Mouse (Mus musculus): Measurements from ENCODE around the gene Msh5.
"Not testable (repeated sequence)": the region's sequence is repeated elsewhere in the genome, so short reads cannot be mapped to it uniquely, and the experiment has no call there.

Msh5 gene

GRCm38 (mm10) chr17:35003022-35003838 lies 43.3 kb downstream of the Msh5 start:
- DNase-seq (ENCODE audit: low spot score in 2 of 2): no peak

GRCm38 (mm10) chr17:35002153-35002865 lies 44.2 kb downstream of the Msh5 start:
- no peak for DNase-seq (ENCODE audit: low spot score in 2 of 2)

DNA sequence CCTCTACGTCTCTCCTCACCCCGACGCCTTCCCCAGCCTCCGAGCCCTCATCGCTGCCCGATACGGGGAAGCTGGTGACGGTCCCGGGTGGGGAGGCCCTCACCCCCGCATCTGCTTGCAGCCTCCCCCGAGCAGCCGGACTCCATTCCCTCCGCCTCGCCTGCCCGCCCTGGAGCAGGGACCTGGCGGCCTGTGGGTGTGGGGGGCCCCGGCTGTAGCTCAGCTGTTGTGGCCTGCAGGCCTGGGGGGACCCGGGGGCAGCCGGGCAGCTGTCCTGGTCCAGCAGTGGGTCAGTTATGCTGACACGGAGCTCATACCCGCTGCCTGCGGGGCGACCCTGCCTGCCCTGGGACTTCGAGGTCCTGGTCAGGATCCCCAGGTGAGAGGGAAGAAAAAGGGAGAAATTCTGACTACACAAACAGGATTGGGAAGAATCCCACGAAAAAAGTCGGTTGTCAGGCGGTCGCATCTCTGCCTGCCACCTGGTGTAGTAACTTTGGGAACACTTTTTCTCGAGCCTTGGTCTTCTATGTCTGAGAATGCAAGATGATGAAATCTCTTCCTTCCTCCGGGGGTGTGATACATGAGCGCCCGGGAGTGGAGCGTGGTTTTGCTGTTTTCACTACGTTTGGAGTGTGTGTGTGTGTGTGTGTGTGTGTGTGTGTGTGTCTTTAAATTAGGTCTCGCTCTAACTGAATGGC lies 44.9 kb downstream of the Msh5 start:
- DNase-seq (ENCODE audit: low spot score in 2 of 2): no peak

DNA sequence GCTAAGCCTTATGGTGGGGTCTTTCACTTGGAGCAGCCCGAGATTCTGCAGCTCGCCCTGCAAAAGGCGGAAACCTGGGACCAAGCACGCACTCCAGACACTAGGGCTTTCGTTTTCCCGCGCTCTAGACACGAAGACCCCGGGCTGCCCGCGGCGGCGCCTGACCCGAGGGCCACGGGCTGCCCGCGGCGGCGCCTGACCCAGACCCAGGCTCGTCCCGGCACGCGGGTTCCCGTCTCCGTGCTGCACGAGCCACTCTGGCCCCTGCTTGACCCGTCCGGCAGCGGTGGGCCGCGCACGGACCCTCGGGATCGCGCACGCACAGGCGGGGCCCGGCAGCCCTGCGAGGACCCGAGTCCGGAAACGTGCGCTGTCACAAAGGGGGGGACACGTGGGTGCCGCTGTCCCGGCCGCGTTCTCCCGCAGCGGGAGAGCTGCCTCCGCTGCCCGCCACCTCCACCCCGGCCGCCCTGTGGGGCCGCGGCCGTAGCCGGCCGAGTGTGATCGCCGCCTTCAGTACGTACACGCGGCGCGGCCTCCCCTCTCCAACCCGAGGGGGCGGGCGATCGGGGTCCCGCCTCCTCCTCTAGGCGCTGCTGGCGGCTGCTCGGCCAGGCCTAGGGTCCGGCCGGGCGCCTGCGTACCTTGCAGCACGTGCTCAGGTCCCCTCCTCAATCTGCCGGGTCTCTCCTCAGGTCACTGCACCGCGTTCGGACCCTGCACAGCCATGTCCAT lies 45.7 kb downstream of the Msh5 start, which contains the start of gene Vars:
Vars (plus strand) TSS at position 271 of the 735 bp plus-strand sequence.
- peak; percentile 87 to 89 for DNase-seq (ENCODE audit: low spot score in 2 of 2)

- not testable (repeated sequence) for DNase-seq (ENCODE audit: low spot score in 2 of 2)
These were observed 46.5 kb downstream of the Msh5 start for GRCm38 (mm10) chr17:34999871-35000716.

GRCm38 (mm10) chr17:34998526-34999430 lies 47.8 kb downstream of the Msh5 start:
- DNase-seq (ENCODE audit: low spot score in 2 of 2): no peak

DNA sequence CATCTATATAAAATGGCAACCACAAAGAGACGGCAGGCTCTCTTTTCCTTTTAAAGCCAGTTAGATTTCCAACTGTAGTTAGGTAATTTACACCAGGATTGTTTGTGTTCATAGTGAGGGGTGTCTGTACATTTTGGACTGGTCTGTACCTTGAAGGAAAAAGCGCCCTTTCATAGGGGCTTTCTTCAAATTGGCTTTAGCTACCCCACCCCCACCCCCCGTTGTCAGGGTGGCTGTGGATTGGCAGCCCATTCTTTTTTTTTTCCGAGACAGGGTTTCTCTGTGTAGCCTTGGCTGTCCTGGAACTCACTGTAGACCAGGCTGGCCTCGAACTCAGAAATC lies 49.4 kb downstream of the Msh5 start:
- no peak for DNase-seq (ENCODE audit: low spot score in 2 of 2)

DNA sequence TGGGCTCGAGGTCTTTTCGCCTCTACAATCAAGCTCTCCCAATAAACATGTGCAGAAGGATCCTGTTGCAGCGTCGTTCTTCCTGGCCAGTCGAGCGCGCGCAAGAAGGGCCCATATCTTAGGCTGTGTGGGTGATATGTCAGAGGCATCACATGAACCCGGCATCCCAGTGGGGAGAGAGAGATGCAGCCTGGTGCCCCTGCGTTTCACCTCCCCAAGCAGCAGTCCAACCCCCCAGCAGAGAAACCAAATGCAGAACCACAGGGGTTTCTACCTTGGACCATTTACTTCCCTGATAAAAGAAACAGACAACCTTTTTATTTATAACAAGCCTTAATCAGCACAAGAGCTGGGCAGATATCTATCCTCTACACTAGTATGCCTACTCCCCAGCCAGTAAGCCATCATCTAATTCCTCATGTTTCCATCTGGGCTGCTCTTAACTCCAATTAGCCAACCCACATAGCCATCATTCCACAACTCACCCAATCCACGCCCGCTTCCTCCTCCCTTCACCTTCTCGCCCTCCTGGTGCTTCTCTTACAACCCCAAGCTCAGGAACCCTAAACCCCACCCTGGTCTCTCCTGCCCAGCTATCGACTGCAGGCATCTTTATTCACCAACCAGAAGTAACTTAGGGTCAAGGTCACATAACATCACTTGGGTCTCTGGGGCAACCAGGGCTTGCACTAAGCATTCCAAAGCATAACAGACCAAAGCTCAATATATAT lies 50.0 kb downstream of the Msh5 start:
- no peak for DNase-seq (ENCODE audit: low spot score in 2 of 2)

GRCm38 (mm10) chr17:34995927-34996326 lies 50.6 kb downstream of the Msh5 start:
- not testable (repeated sequence) for DNase-seq (ENCODE audit: low spot score in 2 of 2)

- not testable (repeated sequence) for DNase-seq (ENCODE audit: low spot score in 2 of 2)
These were observed 51.4 kb downstream of the Msh5 start for GRCm38 (mm10) chr17:34995192-34995591.

- DNase-seq (ENCODE audit: low spot score in 2 of 2): no peak
These were observed 51.8 kb downstream of the Msh5 start for GRCm38 (mm10) chr17:34994751-34995150.

DNA sequence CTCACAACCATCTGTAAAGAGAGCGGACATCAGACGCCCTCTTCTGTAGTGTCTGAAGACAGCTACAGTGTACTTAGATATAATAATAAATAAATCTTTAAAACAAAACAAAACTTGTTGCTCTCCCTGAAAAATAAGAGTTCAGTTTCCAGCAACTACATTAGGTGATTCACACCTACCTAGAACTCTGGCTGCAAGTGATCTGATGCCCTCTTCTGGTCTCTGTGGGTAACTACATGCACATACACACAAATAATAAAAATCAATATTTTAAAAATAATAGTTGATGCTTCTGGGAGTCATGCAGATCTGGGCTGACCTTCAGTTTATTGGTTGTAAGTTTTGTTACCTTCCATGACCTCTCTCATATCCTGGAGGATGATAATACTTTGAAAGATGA lies 62.3 kb downstream of the Msh5 start:
- no peak for DNase-seq (ENCODE audit: low spot score in 2 of 2)

DNA sequence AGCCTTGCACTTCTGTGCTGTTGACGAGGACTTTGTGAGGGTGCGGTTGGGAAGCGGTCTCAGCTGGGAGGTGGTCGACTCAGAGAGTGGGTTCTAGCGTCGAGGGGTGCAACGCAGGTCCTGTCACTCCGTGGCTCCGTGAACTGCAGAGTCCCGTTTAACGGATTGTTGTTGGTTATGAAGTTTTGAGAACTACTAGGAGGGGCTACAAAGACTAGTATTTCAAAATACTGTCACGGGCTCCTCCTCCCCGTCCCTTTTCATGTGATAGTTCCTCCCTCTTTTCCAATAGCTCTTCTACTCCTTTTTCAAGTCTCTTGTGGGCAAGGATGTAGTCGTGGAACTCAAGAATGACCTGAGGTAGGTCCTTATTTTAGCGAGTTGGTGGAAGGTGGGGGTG lies 64.2 kb downstream of the Msh5 start:
- DNase-seq (ENCODE audit: low spot score in 2 of 2): no peak

GRCm38 (mm10) chr17:34981690-34982180 lies 64.8 kb downstream of the Msh5 start, which contains the start of gene Lsm2:
Lsm2 (plus strand) TSS chr17:34981862.
- peak; percentile 88 to 89 for DNase-seq (ENCODE audit: low spot score in 2 of 2)

- DNase-seq (ENCODE audit: low spot score in 2 of 2): no peak
These were observed 65.9 kb downstream of the Msh5 start for GRCm38 (mm10) chr17:34980655-34981054.

DNA sequence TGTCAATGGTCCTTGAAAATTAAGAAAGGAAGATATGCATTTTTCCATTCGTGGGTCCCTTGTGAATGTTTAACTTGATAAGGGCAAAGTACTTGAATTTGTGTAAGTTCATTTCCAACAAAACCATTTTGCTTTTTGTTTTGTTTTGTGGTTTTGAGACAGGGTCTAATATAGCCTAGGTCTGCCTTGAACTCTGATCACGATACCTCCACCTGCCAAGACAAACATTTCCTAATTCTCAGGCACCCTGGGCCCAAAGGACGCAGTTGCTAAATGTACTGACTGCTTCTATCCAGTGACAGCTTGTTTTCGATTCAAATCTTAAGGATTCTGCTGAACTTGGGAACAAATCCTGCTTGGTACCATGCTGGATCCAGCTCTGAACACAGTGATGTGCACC lies 66.9 kb downstream of the Msh5 start:
- no peak for DNase-seq (ENCODE audit: low spot score in 2 of 2)
